Mouse (Mus musculus): ENCODE data around the gene Fbxl15. TPM values are rescaled to one million over a fixed set of nuclear protein-coding genes. Genes with fewer than 3 reads are reported as not detected.
A peak's percentile ranks its signal among the peaks of the same experiment; 100 is the strongest.

Gene Fbxl15
- polyA plus RNA-seq, 1 experiment from 2014 or later: 13.2 TPM

DNA sequence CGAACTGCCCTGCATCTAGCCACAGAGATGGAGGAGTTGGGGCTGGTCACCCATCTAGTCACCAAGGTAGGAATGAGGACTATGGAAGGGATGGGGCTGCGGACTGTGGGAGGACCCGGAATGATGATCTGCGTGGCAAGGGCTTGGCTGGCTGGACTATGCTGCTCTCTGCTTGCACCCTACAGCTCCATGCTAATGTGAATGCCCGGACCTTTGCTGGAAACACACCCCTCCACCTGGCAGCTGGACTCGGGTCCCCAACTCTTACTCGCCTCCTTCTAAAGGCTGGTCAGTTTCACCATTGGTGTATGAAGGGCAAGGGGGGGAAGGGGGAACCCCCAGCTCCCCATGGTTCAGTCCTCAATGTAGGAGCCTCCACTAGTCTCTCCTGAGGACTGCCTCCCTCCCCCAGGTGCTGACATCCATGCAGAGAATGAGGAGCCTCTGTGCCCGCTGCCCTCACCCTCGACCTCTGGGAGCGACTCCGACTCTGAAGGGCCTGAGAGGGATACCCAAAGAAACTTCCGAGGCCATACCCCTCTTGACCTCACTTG is 17.6 kb upstream of the Fbxl15 start:
- no peaks in the 10 kb centered on the region for H3K27me3 ChIP-seq (ENCODE audit: control insufficient read depth, insufficient read depth, low read length)
- ATAC-seq (ENCODE audit: low FRiP score, low TSS enrichment): no peak
- 89% methylated on average over 12 of the region's 12 CpGs for WGBS

GRCm38 (mm10) chr19:46311341-46311740 is 16.6 kb upstream of the Fbxl15 start:
- ATAC-seq (ENCODE audit: low FRiP score, low TSS enrichment) (no peak), DNase-seq (ENCODE audit: low spot score) (no peak)
- WGBS: 81% methylated on average over 9 of the region's 9 CpGs
- Histone ChIP-seq H3K4me2 (replicated peaks; ENCODE audit: low read depth) (no peak overlapping the region), H3K27ac (replicated peaks) (no peak overlapping the region), H3K36me3 (ENCODE audit: control insufficient read depth, insufficient read depth, low read length) (peaks cover 32% of the 10 kb centered on the region), H3K9ac (ENCODE audit: low read length) (no peak overlapping the region), H3K4me1 (replicated peaks; ENCODE audit: control insufficient read depth, insufficient read depth) (peaks cover 6% of the 10 kb centered on the region; the same call in 1 of the 2 replicates), H3K9me3 (ENCODE audit: control insufficient read depth, low read length) (no peaks in the 10 kb centered on the region), H3K4me3 (ENCODE audit: low read depth, low read length) (no peak overlapping the region), H3K27me3 (ENCODE audit: control insufficient read depth, insufficient read depth, low read length) (no peaks in the 10 kb centered on the region)
- no peak for TF ChIP-seq CTCF (IDR thresholded peaks at IDR 0.05; ENCODE audit: low read depth)
- no peak for TF ChIP-seq EP300 (optimal IDR thresholded peaks at IDR 0.05)

More for the DNA sequence above, 17.6 kb upstream of the Fbxl15 start:
- H3K9ac ChIP-seq (ENCODE audit: low read length): no peak overlapping the region
- H3K4me2 ChIP-seq (replicated peaks; ENCODE audit: low read depth): no peak overlapping the region
- TF ChIP-seq CTCF (IDR thresholded peaks at IDR 0.05; ENCODE audit: low read depth): no peak
- no peak for TF ChIP-seq EP300 (optimal IDR thresholded peaks at IDR 0.05)
- DNase-seq (ENCODE audit: low spot score): no peak
- peaks cover 5% of the 10 kb centered on the region; the same call in 1 of the 2 replicates for H3K4me1 ChIP-seq (replicated peaks; ENCODE audit: control insufficient read depth, insufficient read depth)
- no peak overlapping the region for H3K27ac ChIP-seq (replicated peaks)
- H3K9me3 ChIP-seq (ENCODE audit: control insufficient read depth, low read length): no peaks in the 10 kb centered on the region
- peaks cover 32% of the 10 kb centered on the region for H3K36me3 ChIP-seq (ENCODE audit: control insufficient read depth, insufficient read depth, low read length)
- H3K4me3 ChIP-seq (ENCODE audit: low read depth, low read length): no peak overlapping the region

DNA sequence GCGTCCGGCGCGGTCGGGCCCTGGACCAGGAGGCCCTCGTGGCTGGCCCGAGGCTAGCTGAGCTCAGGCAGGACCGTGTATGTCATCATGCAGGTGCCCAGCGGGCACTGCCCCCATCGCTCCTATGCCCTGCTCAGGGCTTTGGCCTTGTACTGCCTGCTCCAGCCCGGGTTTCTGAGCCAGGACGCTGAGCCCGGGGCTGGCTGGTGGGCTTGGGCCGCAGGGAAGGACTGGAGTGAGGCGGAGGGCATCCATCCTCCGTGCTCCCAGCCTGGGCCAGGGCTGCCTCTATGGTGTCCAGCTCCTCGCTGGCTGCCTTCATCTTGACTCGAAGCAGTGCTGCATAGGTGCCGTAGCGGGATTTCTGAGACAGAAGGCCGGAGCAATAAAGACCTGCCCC is 15.4 kb upstream of the Fbxl15 start:
- WGBS: 81% methylated on average over 21 of the region's 21 CpGs
- H3K27me3 ChIP-seq (ENCODE audit: control insufficient read depth, insufficient read depth, low read length): no peaks in the 10 kb centered on the region
- H3K27ac ChIP-seq (replicated peaks): no peak overlapping the region
- H3K4me3 ChIP-seq (ENCODE audit: low read depth, low read length): no peak overlapping the region
- peaks cover 6% of the 10 kb centered on the region; the same call in 1 of the 2 replicates for H3K4me1 ChIP-seq (replicated peaks; ENCODE audit: control insufficient read depth, insufficient read depth)
- no peak overlapping the region for H3K4me2 ChIP-seq (replicated peaks; ENCODE audit: low read depth)
- peaks cover 29% of the 10 kb centered on the region for H3K36me3 ChIP-seq (ENCODE audit: control insufficient read depth, insufficient read depth, low read length)
- H3K9ac ChIP-seq (ENCODE audit: low read length): no peak overlapping the region
- DNase-seq (ENCODE audit: low spot score): peak; percentile 12
- ATAC-seq (ENCODE audit: low FRiP score, low TSS enrichment): no peak
- TF ChIP-seq CTCF (IDR thresholded peaks at IDR 0.05; ENCODE audit: low read depth) (no peak), EP300 (optimal IDR thresholded peaks at IDR 0.05) (no peak)
- H3K9me3 ChIP-seq (ENCODE audit: control insufficient read depth, low read length): no peaks in the 10 kb centered on the region

DNA sequence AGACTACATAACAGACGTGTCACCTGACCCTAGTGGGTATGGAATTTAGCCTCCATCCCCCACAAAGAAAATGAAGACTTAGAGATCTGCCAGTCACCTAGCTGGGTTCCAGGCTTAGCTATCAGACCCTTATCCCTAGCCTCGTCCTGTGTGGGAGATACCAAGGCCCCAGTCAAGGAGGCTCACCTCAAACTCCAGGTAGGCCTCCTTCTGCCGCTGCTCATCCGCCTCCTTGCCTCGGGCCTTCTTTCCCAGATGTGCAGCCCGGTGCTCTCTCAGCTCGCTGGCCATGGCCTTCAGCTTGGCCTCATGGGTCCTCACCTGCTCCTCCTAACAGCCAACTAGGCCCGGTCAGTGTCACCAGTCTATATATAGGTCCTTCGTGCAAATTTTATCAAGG is 14.9 kb upstream of the Fbxl15 start:
- H3K4me3 ChIP-seq (ENCODE audit: low read depth, low read length): no peak overlapping the region
- peaks cover 27% of the 10 kb centered on the region for H3K36me3 ChIP-seq (ENCODE audit: control insufficient read depth, insufficient read depth, low read length)
- H3K9ac ChIP-seq (ENCODE audit: low read length): no peak overlapping the region
- 0 out of 2 replicates have a peak, but pooled peaks cover 2% of the 10 kb centered on the region for H3K27me3 ChIP-seq (ENCODE audit: control insufficient read depth, insufficient read depth, low read length)
- DNase-seq (ENCODE audit: low spot score) (peak; percentile 12), ATAC-seq (ENCODE audit: low FRiP score, low TSS enrichment) (no peak)
- H3K4me2 ChIP-seq (replicated peaks; ENCODE audit: low read depth): no peak overlapping the region
- no peaks in the 10 kb centered on the region for H3K9me3 ChIP-seq (ENCODE audit: control insufficient read depth, low read length)
- TF ChIP-seq EP300 (optimal IDR thresholded peaks at IDR 0.05) (no peak), CTCF (IDR thresholded peaks at IDR 0.05; ENCODE audit: low read depth) (no peak)
- peaks cover 6% of the 10 kb centered on the region; the same call in 1 of the 2 replicates for H3K4me1 ChIP-seq (replicated peaks; ENCODE audit: control insufficient read depth, insufficient read depth)
- no peak overlapping the region for H3K27ac ChIP-seq (replicated peaks)
- WGBS: 86% methylated on average over 9 of the region's 9 CpGs

DNA sequence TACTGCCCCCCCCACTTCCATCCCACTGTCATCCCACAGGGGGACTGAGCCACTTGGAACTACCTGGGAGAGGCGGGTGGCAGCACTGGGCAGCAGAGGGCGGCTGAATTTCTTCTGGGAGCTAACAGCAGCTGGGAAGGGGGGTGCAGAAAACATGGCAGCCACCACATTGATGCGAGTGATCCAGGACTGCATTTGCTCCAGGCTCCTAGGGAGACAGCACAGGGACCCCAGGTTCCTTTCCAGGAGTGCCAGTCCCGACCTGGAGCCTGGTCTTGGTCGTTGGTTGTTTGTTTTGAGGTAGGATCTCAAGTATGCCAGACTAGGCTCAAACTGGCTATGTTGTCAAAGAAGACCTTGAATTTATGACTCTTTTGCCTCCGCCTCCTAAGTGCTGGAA is 14.4 kb upstream of the Fbxl15 start:
- Histone ChIP-seq H3K27me3 (ENCODE audit: control insufficient read depth, insufficient read depth, low read length) (0 out of 2 replicates have a peak, but pooled peaks cover 3% of the 10 kb centered on the region), H3K36me3 (ENCODE audit: control insufficient read depth, insufficient read depth, low read length) (peaks cover 27% of the 10 kb centered on the region), H3K9me3 (ENCODE audit: control insufficient read depth, low read length) (no peaks in the 10 kb centered on the region), H3K27ac (replicated peaks) (no peak overlapping the region), H3K4me2 (replicated peaks; ENCODE audit: low read depth) (no peak overlapping the region), H3K4me3 (ENCODE audit: low read depth, low read length) (no peak overlapping the region), H3K9ac (ENCODE audit: low read length) (no peak overlapping the region), H3K4me1 (replicated peaks; ENCODE audit: control insufficient read depth, insufficient read depth) (peaks cover 6% of the 10 kb centered on the region; the same call in 1 of the 2 replicates)
- no peak for ATAC-seq (ENCODE audit: low FRiP score, low TSS enrichment)
- WGBS: 69% methylated on average over 6 of the region's 6 CpGs
- peak; percentile 16 for DNase-seq (ENCODE audit: low spot score)
- TF ChIP-seq EP300 (optimal IDR thresholded peaks at IDR 0.05): no peak
- peak; percentile 10; the same call in 1 of the 2 replicates for TF ChIP-seq CTCF (IDR thresholded peaks at IDR 0.05; ENCODE audit: low read depth)

DNA sequence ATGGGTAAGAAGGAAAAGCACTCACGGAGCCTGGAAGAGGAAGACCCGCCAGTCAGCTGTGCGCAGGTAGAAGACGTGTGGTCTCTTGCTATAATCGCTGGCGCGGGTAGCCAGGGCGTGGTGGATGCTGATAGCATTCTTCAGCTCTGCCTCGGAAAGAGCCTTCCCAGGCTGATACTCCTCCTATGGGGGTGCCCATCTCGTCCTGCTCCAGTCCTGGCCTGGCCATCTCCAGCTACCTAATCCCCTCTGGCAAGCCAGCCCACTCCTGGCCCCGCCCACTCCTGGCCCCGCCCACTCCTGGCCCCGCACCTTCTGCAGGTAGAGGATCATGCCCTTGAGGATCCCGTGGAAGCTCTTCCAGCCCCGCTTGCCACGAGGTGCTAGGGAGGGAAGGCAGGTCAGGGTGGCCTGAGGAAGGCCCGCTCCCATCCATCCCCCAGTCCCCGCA is 13.8 kb upstream of the Fbxl15 start:
- 0 out of 2 replicates have a peak, but pooled peaks cover 3% of the 10 kb centered on the region for H3K27me3 ChIP-seq (ENCODE audit: control insufficient read depth, insufficient read depth, low read length)
- 20% methylated on average over 17 of the region's 18 CpGs for WGBS
- no peak for ATAC-seq (ENCODE audit: low FRiP score, low TSS enrichment)

More for the DNA sequence above, 13.8 kb upstream of the Fbxl15 start:
- TF ChIP-seq EP300 (optimal IDR thresholded peaks at IDR 0.05) (no peak), CTCF (IDR thresholded peaks at IDR 0.05; ENCODE audit: low read depth) (no peak)
- no peaks in the 10 kb centered on the region for H3K9me3 ChIP-seq (ENCODE audit: control insufficient read depth, low read length)
- peak overlapping the region; percentile 41 for H3K9ac ChIP-seq (ENCODE audit: low read length)
- peak overlapping the region; percentile 85; the same call in 1 of the 2 replicates for H3K27ac ChIP-seq (replicated peaks)
- no peak overlapping the region for H3K4me3 ChIP-seq (ENCODE audit: low read depth, low read length)
- DNase-seq (ENCODE audit: low spot score): peak; percentile 65
- H3K4me1 ChIP-seq (replicated peaks; ENCODE audit: control insufficient read depth, insufficient read depth): peaks cover 6% of the 10 kb centered on the region; the same call in 1 of the 2 replicates
- peak overlapping the region; percentile 29 for H3K4me2 ChIP-seq (replicated peaks; ENCODE audit: low read depth)
- peaks cover 27% of the 10 kb centered on the region for H3K36me3 ChIP-seq (ENCODE audit: control insufficient read depth, insufficient read depth, low read length)

Data from stomach, postnatal 0 days (tissue).